Mouse (Mus musculus): Measurements from ENCODE around the gene Noxo1.

GRCm38 (mm10) chr17:24735446-24735845, 39.4 kb downstream of the Noxo1 start:
- TF ChIP-seq CTCF (IDR thresholded peaks at IDR 0.05; ENCODE audit: low read depth) (no peak), EP300 (IDR thresholded peaks at IDR 0.05; ENCODE audit: low read depth) (no peak)
